Mouse (Mus musculus) CH12.LX (cell line): ENCODE measurements at regions not wholly inside any gene's neighbourhood (a gene's known extent, or its start where the extent isn't known, plus 50 kb on each side); places are given as distances from the start of the nearest gene placed in this dataset.

Experiments
- DNase-seq: peaks from one replicate; pipeline ENCODE4 v3.0.0-alpha.2; 2013; ENCODE audit errors: extremely low read depth
- H3K27ac ChIP-seq: 2 replicates; pipeline ENCODE4 v1.5.1; 2012; ENCODE audit warnings: low read depth, mild to moderate bottlenecking, control low read depth, moderate library complexity; ENCODE audit not compliant: insufficient read depth
- H3K27me3 ChIP-seq: replicated peaks from 2 replicates; pipeline ENCODE3; 2012; ENCODE audit warnings: inconsistent platforms
- H3K36me3 ChIP-seq, 2 experiments: replicated peaks in 1 of 2; 2 replicates each; pipeline versions ENCODE3 to v1.6.1; 2012; ENCODE audit warnings: inconsistent platforms in 1 of 2, low read length in 1 of 2, mild to moderate bottlenecking in 1 of 2, mixed read lengths in 1 of 2, moderate library complexity in 1 of 2; ENCODE audit not compliant: control insufficient read depth in 1 of 2, insufficient read depth in 1 of 2
- H3K4me1 ChIP-seq, 2 experiments: 2 replicates each; pipeline ENCODE4 v1.6.1; 2012; ENCODE audit warnings: inconsistent platforms in 1 of 2, moderate library complexity in 1 of 2; ENCODE audit not compliant: insufficient read depth in 2 of 2, control insufficient read depth in 1 of 2
- H3K4me2 ChIP-seq: 2 replicates; pipeline ENCODE4 v1.6.1; 2012; ENCODE audit warnings: low read depth, mild to moderate bottlenecking, control low read depth; ENCODE audit not compliant: poor library complexity, insufficient read depth, severe bottlenecking
- H3K4me3 ChIP-seq, 3 experiments: fragments of 150-350 bp in 1 of 3; sonication (generic) in 1 of 3; replicated peaks in 1 of 3; 2 replicates each; pipeline versions ENCODE3 to v1.5.1; 2011 to 2012; ENCODE audit warnings: low read depth in 2 of 3, low read length in 2 of 3, mild to moderate bottlenecking in 2 of 3, moderate library complexity in 2 of 3, control low read depth in 1 of 3, improper control_type of control experiment in 1 of 3, inconsistent platforms in 1 of 3, mixed read lengths in 1 of 3; ENCODE audit not compliant: poor library complexity in 1 of 3
- H3K79me2 ChIP-seq: replicated peaks from 2 replicates; pipeline ENCODE4 v1.6.1; 2012; ENCODE audit warnings: mild to moderate bottlenecking, moderate library complexity; ENCODE audit not compliant: control insufficient read depth, poor library complexity, insufficient read depth, severe bottlenecking; ENCODE audit errors: extremely low read depth
- H3K9ac ChIP-seq: 2 replicates; pipeline ENCODE4 v1.6.1; 2012; ENCODE audit warnings: low read depth, mild to moderate bottlenecking, control low read depth, moderate library complexity; ENCODE audit not compliant: insufficient read depth
- H3K9me3 ChIP-seq: replicated peaks from 2 replicates; pipeline ENCODE3; 2012; ENCODE audit warnings: low read length, inconsistent platforms, mixed read lengths
- CHD2 ChIP-seq: IDR thresholded peaks from 2 replicates; pipeline ENCODE4 v1.6.1; 2011; ENCODE audit warnings: low read length, improper control_type of control experiment
- CTCF ChIP-seq, 2 experiments: IDR thresholded peaks in 1 of 2; conservative IDR thresholded peaks in 1 of 2; 2 replicates each; pipeline ENCODE4 v1.5.1; 2011 to 2012; ENCODE audit warnings: low read depth in 2 of 2, low read length in 2 of 2, improper control_type of control experiment in 1 of 2, inconsistent platforms in 1 of 2, mild to moderate bottlenecking in 1 of 2, moderate library complexity in 1 of 2
- E2F4 ChIP-seq: IDR thresholded peaks from 2 replicates; pipeline ENCODE4 v1.6.1; 2011; ENCODE audit warnings: low read depth, low read length, improper control_type of control experiment; ENCODE audit not compliant: insufficient replicate concordance
- ELF1 ChIP-seq: IDR thresholded peaks from 2 replicates; pipeline ENCODE4 v1.6.1; 2014; ENCODE audit warnings: low read depth, mild to moderate bottlenecking, inconsistent platforms, low read length, improper control_type of control experiment
- EP300 ChIP-seq: IDR thresholded peaks from 2 replicates; pipeline ENCODE4 v1.6.1; 2011; ENCODE audit warnings: low read length, improper control_type of control experiment
- ETS1 ChIP-seq: conservative IDR thresholded peaks from 2 replicates; pipeline ENCODE4 v1.6.1; 2012; ENCODE audit warnings: low read depth, mild to moderate bottlenecking, inconsistent platforms, low read length, improper control_type of control experiment, moderate library complexity
- JUN ChIP-seq: IDR thresholded peaks from 2 replicates; pipeline ENCODE4 v1.6.1; 2011; ENCODE audit warnings: low read depth, mild to moderate bottlenecking, low read length, improper control_type of control experiment, moderate library complexity; ENCODE audit not compliant: insufficient read depth
- KAT2A ChIP-seq: IDR thresholded peaks from 2 replicates; pipeline ENCODE4 v1.6.1; 2012; ENCODE audit warnings: low read length, improper control_type of control experiment, inconsistent platforms; ENCODE audit not compliant: insufficient replicate concordance
- MAFK ChIP-seq: IDR thresholded peaks from 2 replicates; pipeline ENCODE4 v1.6.1; 2011; ENCODE audit warnings: low read length, improper control_type of control experiment; ENCODE audit not compliant: insufficient replicate concordance
- MAZ ChIP-seq: IDR thresholded peaks from 2 replicates; pipeline ENCODE4 v1.6.1; 2012; ENCODE audit warnings: low read depth, mild to moderate bottlenecking, inconsistent platforms, low read length, improper control_type of control experiment, moderate library complexity
- MXI1 ChIP-seq: IDR thresholded peaks from 2 replicates; pipeline ENCODE4 v1.6.1; 2011; ENCODE audit warnings: mild to moderate bottlenecking, low read depth, low read length, improper control_type of control experiment
- NELFE ChIP-seq: IDR thresholded peaks from 2 replicates; pipeline ENCODE4 v1.6.1; 2011; ENCODE audit warnings: low read depth, low read length, improper control_type of control experiment
- PAX5 ChIP-seq: IDR thresholded peaks from 2 replicates; pipeline ENCODE4 v1.6.1; 2012; ENCODE audit warnings: low read length, inconsistent platforms, mixed read lengths
- POLR2AphosphoS2 ChIP-seq: IDR thresholded peaks from 2 replicates; pipeline ENCODE4 v1.6.1; 2011; ENCODE audit warnings: low read depth, low read length, improper control_type of control experiment
- SMC3 ChIP-seq: IDR thresholded peaks from 2 replicates; pipeline ENCODE4 v1.6.1; 2011; ENCODE audit warnings: low read depth, low read length, improper control_type of control experiment
- TBP ChIP-seq: conservative IDR thresholded peaks from 2 replicates; pipeline ENCODE4 v1.6.1; 2011; ENCODE audit warnings: low read depth, low read length, improper control_type of control experiment
- TCF12 ChIP-seq: IDR thresholded peaks from 2 replicates; pipeline ENCODE4 v1.6.1; 2014; ENCODE audit warnings: low read depth, mild to moderate bottlenecking, inconsistent platforms, low read length, improper control_type of control experiment
- USF1 ChIP-seq: IDR thresholded peaks from 2 replicates; pipeline ENCODE4 v1.6.1; 2014; ENCODE audit warnings: low read depth, mild to moderate bottlenecking, inconsistent platforms, low read length, improper control_type of control experiment
- USF2 ChIP-seq: conservative IDR thresholded peaks from 2 replicates; pipeline ENCODE4 v1.6.1; 2011; ENCODE audit warnings: low read depth, low read length, improper control_type of control experiment
- ZC3H11A ChIP-seq: IDR thresholded peaks from 2 replicates; pipeline ENCODE4 v1.6.1; 2012; ENCODE audit warnings: low read depth, mild to moderate bottlenecking, inconsistent platforms, low read length, improper control_type of control experiment
- ZMIZ1 ChIP-seq: IDR thresholded peaks from 2 replicates; pipeline ENCODE4 v1.6.1; 2012; ENCODE audit warnings: low read depth, mild to moderate bottlenecking, inconsistent platforms, low read length, improper control_type of control experiment
- ZNF384 ChIP-seq: IDR thresholded peaks from 2 replicates; pipeline ENCODE4 v1.6.1; 2012; ENCODE audit warnings: low read depth, low read length, improper control_type of control experiment, inconsistent platforms
- dilution Hi-C: fragments of 300-500 bp; cut with MboI; formaldehyde crosslinking; loops from 2 replicates; pipeline ENCODE4 v1.14.3; 2020; ENCODE audit warnings: low sequenced_read_pairs; ENCODE audit not compliant: extremely low pct_unique_long_range_greater_than_20kb, extremely low pct_ligation_motif_present
- in situ Hi-C: fragments of 300-500 bp; cut with MboI; formaldehyde crosslinking; loops from 3 replicates; pipeline ENCODE4 v1.14.3; 2019; ENCODE audit warnings: low sequenced_read_pairs, low pct_ligation_motif_present, low pct_unique_long_range_greater_than_20kb, mixed read lengths

DNA sequence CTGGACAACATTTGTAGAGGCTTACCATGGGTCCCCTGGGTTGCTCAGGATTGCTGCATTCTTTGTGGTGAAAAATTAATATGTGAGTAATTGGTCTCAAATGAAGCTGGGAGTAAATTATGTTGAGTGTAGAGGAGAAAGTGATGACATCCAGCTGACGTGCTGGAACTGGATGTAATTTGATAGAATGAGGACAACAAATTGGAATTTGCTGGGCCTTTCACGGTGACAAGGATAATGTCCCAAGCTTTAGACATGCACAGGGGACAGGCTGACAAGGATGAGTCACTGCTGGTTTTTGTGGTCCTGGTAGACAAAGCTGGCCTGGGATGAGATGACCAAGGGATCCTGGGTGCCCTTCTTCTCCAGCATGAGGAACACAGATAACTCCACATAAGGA lies 357.9 kb upstream of the Mki67 start:
- dilution Hi-C loops, result no loop called here
- no peaks in the 10 kb centered on the region for H3K79me2 ChIP-seq
- H3K36me3 ChIP-seq, result no peaks in the 10 kb centered on the region
- H3K4me1 ChIP-seq, result no peaks in the 10 kb centered on the region
- no peak overlapping the region for H3K4me2 ChIP-seq
- TF ChIP-seq USF1 (no peak), KAT2A (no peak), MAFK (no peak), MAZ (no peak), ZNF384 (no peak), ZMIZ1 (no peak), POLR2AphosphoS2 (no peak), SMC3 (no peak), MXI1 (no peak), ELF1 (no peak), CHD2 (no peak), JUN (no peak)
- H3K27ac ChIP-seq, result no peak overlapping the region
- no peak overlapping the region for H3K9ac ChIP-seq
- no peaks in the 10 kb centered on the region for H3K9me3 ChIP-seq
- peaks cover 84% of the 10 kb centered on the region for H3K27me3 ChIP-seq
- H3K4me3 ChIP-seq, result no peak overlapping the region
- in situ Hi-C loops, result no loop called here
- no peak for DNase-seq

DNA sequence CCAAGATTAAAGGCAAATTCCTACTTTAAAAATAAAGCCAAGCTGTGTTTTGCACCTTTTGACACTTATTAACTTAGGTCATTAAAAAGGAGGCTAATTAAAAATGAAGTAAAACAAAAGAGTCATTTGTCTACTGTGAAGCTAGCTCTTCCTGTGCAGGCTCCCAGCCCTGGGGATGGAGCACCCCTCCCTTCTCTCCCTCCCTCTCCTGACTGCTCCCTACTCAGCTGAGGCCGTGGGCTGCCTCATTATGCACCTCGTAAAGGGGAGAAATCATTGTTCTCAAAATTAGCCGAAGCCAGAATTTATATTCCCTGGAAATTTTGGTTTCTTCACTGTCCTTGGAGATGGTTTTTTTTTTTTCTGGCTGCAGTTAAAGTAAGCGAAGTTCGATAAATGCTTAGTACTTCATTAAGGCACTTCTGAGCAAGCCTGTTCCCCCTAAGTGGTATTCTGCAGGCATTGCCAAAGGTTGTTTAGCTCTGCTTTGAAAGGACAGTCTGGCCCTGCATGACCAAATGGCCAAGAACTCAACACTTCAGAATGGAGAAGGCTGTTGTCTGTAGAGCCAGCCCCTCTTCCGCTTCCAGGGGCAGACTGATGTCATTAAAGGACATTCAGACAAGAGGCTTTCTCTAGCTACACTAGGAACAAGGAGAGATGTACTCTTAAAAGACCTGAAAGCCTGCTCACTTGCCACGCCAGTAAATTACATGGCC lies 365.5 kb upstream of the Mki67 start:
- TF ChIP-seq MAZ, result no peak
- TF ChIP-seq EP300, result no peak
- no peak for TF ChIP-seq ZC3H11A
- no peak for TF ChIP-seq PAX5
- TF ChIP-seq TCF12, result no peak
- TF ChIP-seq USF2, result no peak
- no peak for TF ChIP-seq ZMIZ1
- TF ChIP-seq SMC3, result no peak
- no peak for TF ChIP-seq CTCF (conservative IDR thresholded peaks at IDR 0.05 in 1 of 2, IDR thresholded peaks at IDR 0.05 in 1 of 2; ENCODE audit: low read depth in 2 of 2, low read length in 2 of 2)
- TF ChIP-seq E2F4, result no peak
- no peak for TF ChIP-seq ETS1
- TF ChIP-seq NELFE, result no peak
- TF ChIP-seq TBP, result no peak
- no peak overlapping the region for H3K4me2 ChIP-seq
- H3K9ac ChIP-seq, result no peak overlapping the region
- peaks cover 85% of the 10 kb centered on the region for H3K27me3 ChIP-seq
- no peaks in the 10 kb centered on the region for H3K9me3 ChIP-seq
- H3K4me3 ChIP-seq, result no peak overlapping the region
- H3K79me2 ChIP-seq, result no peaks in the 10 kb centered on the region
- DNase-seq, result no peak
- H3K36me3 ChIP-seq, result no peaks in the 10 kb centered on the region
- dilution Hi-C loops, result no loop called here
- no peaks in the 10 kb centered on the region for H3K4me1 ChIP-seq
- in situ Hi-C loops, result no loop called here
- no peak overlapping the region for H3K27ac ChIP-seq
